Mouse (Mus musculus) C2C12 (cell line): ENCODE measurements at regions not wholly inside any gene's neighbourhood (a gene's known extent, or its start where the extent isn't known, plus 50 kb on each side); places are given as distances from the start of the nearest gene placed in this dataset.
"Not testable (repeated sequence)": the region's sequence is repeated elsewhere in the genome, so short reads cannot be mapped to it uniquely, and the experiment has no call there.

Source experiments
- CEBPB ChIP-seq: IDR thresholded peaks from one replicate; pipeline ENCODE4 v1.6.1; 2011; ENCODE audit warnings: low read depth, mild to moderate bottlenecking, control low read depth, moderate library complexity
- CTCF ChIP-seq: IDR thresholded peaks from one replicate; pipeline ENCODE4 v1.5.1; 2011; ENCODE audit not compliant: control insufficient read depth, insufficient read depth, insufficient read length
- FOSL1 ChIP-seq: IDR thresholded peaks from one replicate; pipeline ENCODE4 v1.8.0; 2011; ENCODE audit warnings: mild to moderate bottlenecking, low read length; ENCODE audit not compliant: poor library complexity, insufficient read depth, severe bottlenecking
- USF1 ChIP-seq: IDR thresholded peaks from one replicate; pipeline ENCODE4 v1.6.1; 2011; ENCODE audit warnings: low read depth, mild to moderate bottlenecking, control low read depth, moderate library complexity

DNA sequence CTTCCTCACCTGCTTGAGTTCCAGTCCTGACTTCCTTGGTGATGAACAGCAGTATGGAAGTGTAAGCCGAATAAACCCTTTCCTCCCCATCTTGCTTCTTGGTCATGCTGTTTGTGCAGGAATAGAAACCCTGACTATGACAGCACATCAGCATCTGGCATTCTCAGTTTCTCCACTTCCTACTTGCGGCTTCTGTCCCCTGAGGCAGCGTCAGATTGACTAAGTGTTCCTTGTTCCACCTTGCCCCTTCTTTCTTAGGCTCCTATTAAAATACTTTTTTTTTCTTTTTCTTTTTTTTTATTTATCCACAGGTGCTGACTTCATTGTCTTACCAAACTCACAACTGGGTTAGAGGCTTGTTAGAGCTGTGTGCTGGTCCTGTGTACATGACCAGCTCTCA lies 65.3 kb upstream of the Olig3 start:
- TF ChIP-seq CTCF, USF1, CEBPB, FOSL1: not testable (repeated sequence)
